Mouse (Mus musculus) MEL (cell line): ENCODE measurements around the gene BC035044.

Experiments
- BHLHE40 ChIP-seq: IDR thresholded peaks from 2 replicates; pipeline ENCODE4 v1.6.1; 2012; ENCODE audit warnings: low read depth, mild to moderate bottlenecking, inconsistent platforms, low read length, improper control_type of control experiment, borderline replicate concordance
- CTCF ChIP-seq, 3 experiments: IDR thresholded peaks in 2 of 3; conservative IDR thresholded peaks in 1 of 3; 2 replicates each; pipeline ENCODE4 v1.5.1; 2011 to 2012; ENCODE audit warnings: low read length in 3 of 3, low read depth in 2 of 3, mild to moderate bottlenecking in 2 of 3, improper control_type of control experiment in 1 of 3, inconsistent platforms in 1 of 3, mixed read lengths in 1 of 3, moderate library complexity in 1 of 3; ENCODE audit not compliant: control insufficient read depth in 1 of 3, insufficient read depth in 1 of 3, poor library complexity in 1 of 3, severe bottlenecking in 1 of 3
- ETS1 ChIP-seq: IDR thresholded peaks from 2 replicates; pipeline ENCODE4 v1.6.1; 2012; ENCODE audit warnings: low read depth, mild to moderate bottlenecking, inconsistent platforms, low read length, improper control_type of control experiment, moderate library complexity
- POLR2A ChIP-seq, 2 experiments: IDR thresholded peaks; 2 replicates each; pipeline ENCODE4 v1.6.1; 2011 to 2012; ENCODE audit warnings: low read length in 2 of 2, mild to moderate bottlenecking in 2 of 2, control low read depth in 1 of 2, improper control_type of control experiment in 1 of 2, low read depth in 1 of 2, moderate library complexity in 1 of 2; ENCODE audit not compliant: control insufficient read depth in 1 of 2, insufficient read depth in 1 of 2, poor library complexity in 1 of 2
- POLR2AphosphoS2 ChIP-seq: IDR thresholded peaks from 2 replicates; pipeline ENCODE4 v1.6.1; 2011; ENCODE audit warnings: low read length, improper control_type of control experiment
- POLR2AphosphoS5 ChIP-seq: IDR thresholded peaks from 2 replicates; pipeline ENCODE4 v1.6.1; 2012; ENCODE audit warnings: low read depth, borderline replicate concordance, mild to moderate bottlenecking, inconsistent platforms, low read length, moderate library complexity, mixed read lengths
- ZNF384 ChIP-seq: IDR thresholded peaks from 2 replicates; pipeline ENCODE4 v1.6.1; 2012; ENCODE audit warnings: low read depth, mild to moderate bottlenecking, inconsistent platforms, low read length, improper control_type of control experiment

GRCm38 (mm10) chr6:128917322-128917721 is 26.4 kb upstream of the BC035044 start:
- TF ChIP-seq POLR2A (IDR thresholded peaks at IDR 0.05; ENCODE audit: control insufficient read depth in 1 of 2, insufficient read depth in 1 of 2, low read depth in 1 of 2, low read length in 2 of 2, poor library complexity in 1 of 2) (no peak), POLR2AphosphoS2 (no peak), BHLHE40 (no peak), POLR2AphosphoS5 (no peak), CTCF (IDR thresholded peaks at IDR 0.05 in 2 of 3, conservative IDR thresholded peaks at IDR 0.05 in 1 of 3; ENCODE audit: control insufficient read depth in 1 of 3, insufficient read depth in 1 of 3, low read depth in 2 of 3, low read length in 3 of 3, poor library complexity in 1 of 3, severe bottlenecking in 1 of 3) (no peak), ETS1 (no peak), ZNF384 (no peak)
